Mouse (Mus musculus): ENCODE data around the gene Lrp6.
A peak's percentile ranks its signal among the peaks of the same experiment; 100 is the strongest.

The Lrp6 gene

DNA sequence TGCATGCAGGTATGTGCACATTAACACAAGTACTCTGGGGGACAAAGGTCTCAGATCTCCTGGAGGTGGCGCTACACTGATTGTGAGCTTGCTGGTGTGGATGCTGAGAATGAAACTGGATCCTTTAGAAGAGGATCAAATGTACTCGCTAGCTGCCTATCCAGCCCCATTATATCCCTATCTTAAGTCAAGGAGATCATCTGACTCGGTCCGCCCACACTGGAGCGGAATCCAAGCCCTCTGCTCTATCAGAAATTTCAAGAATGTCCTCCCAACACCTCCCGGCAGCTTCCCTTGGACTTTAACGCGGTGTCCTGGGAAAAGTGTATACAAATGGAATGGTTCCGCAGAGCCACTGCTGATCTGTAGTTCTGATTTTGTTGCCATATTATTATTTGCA, 77.1 kb downstream of the Lrp6 start:
- no peak for DNase-seq

DNA sequence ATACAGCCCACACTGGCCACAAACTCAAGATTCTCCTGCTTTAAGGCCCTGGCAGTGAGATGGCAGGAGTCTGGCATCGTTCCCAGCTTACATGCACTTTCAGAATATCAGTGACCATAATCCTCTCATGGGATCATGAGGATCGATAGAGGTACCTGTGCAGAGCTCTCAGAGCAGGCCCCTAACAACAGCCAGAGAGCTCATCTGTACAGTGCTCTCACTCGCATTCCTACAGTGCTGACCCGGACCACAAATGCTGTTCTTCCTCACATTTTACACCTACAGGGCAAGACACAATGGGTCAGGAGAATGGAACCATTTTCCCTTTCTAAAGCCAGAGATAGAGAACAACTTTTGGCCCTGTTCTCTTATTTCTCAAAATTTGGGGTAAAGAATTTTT, 77.6 kb downstream of the Lrp6 start:
- DNase-seq: no peak

DNA sequence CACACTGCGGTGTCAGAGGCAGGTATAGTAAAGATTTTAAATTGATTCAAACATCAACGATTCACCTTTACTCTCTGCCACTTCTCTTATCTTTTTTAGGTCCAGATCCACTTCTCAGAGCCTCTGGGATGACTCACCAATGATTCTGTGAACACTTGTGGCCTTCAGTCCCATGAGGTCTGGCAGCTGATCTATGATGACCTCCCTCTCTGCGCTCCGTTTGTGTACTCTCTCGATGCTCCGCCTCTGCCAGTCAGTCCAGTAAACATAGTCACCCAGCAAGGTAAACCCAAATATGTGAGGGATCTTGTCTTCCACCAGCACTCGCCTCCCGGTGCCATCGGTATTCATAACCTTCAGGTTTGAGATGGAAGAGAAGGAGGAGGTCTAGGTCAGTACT, 80.4 kb downstream of the Lrp6 start:
- no peak for DNase-seq

DNA sequence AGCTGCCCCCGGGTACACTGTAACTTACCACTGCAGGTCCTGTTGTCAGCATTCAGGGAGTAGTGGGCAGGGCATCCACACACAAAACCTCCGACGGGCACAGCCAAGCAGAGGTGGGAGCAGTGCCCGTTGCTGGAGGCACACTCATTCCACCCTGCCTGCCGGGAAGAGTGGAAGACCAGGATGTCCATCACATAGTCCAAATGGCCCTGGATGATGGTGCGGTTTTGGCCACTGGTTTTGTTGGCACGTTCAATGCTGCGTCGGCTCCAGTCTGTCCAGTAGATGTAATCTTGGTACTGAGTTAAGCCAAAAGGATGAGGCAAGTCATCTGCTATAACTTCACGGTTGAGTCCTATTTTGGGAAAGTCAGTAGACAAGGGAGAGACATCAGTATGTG, 87.3 kb downstream of the Lrp6 start:
- DNase-seq: no peak

DNA sequence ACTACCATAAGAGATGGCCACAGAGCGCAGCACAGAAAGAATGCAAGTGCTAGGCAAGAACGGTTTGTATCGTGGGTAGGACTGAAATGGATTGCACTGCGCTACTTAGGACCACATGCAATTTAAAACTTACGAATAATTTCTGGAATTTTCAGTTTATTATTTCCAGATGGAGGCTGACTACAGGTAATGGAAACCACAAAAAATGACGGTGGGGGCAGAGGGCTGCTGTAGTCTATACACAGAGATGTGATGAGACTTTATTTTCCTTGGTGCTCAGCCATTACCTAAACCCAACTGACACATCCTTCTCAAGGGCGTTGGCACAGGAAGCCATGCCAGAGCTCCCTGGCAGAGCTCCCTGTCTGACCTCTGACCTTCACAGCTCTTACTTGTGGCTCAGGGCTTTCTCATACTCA, 93.6 kb downstream of the Lrp6 start:
- DNase-seq: no peak

DNA sequence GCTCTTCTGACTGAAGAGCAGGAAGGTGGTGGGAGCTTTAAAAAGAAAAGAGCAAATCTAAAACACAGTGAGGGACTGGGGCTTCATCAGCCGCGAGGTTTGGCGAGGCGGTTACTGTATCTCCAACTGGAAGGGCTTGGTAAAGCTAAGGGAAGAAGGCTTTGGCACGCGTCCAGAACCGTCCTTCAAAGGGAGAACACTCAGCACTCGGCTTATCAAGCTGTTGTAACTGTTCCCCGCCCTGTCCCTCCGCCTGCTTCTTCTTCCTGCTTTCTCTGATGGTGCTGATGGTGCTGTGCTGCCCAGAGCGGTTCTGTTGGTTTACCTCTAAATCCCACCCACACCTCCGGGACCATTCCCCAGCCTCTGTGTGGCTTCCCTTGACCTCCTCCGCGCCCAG, 95.9 kb downstream of the Lrp6 start:
- peak; percentile 48 for DNase-seq

DNA sequence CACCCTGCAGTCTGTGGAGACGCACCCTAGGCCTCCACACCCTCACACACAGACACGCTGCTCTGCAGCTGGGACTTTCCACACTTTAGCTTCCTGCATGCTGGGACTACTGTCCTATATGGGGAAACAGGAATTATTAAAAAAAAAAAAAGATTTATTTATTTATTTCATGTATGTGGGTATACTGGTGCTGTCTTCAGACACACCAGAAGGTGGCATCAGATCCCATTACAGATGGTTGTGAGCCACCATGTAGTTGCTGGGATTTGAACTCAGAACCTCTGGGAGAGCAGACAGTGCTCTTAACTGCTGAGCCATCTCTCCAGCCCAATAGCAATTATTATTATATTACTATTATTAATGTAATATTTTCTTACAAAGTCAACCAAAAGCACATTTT, 97.5 kb downstream of the Lrp6 start:
- no peak for DNase-seq

DNA sequence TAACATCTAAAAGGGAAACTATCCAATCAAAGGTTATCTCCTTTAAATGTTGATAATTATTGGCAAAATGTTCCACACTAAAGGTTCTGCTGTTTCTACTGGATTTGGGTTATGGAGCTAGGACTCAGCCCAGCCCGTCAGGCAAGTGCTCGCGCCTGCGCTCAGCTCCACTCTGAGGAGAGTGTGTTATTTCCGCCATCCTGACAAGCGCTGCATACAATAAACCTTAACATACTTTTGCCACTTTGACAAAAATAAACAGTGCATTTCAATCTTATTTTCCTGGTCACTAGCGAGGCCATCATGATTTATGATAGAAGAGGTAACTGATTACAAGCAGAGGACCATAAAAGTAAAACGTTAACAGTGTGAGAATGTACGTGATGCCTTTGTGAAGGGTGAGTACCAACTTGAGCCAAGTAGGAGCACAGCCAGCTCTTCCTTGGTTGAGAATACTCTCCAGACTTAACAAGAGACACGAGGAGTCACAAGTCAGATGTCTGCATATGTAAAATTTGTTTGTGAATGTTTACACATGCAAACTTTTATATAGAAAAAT, 100.0 kb downstream of the Lrp6 start:
- DNase-seq: no peak

DNA sequence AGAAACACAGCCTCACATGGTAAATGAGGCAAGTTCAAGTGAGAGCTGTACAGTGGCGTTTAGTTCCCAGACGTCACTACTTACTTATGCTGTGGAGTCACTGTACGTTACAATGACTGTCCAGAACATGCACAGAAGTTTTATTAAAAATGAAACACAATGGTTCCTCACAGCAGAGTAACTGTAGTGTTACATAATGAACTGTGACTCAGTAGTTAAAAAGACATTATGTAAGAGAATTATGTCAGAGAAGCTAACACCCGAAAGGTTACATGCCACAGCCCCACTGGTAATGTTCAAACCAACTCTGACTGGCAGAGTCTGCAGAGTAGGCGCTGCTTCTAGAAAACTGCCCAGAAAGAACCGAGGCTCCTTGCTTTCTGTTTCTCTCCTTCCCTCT, 105.6 kb downstream of the Lrp6 start:
- no peak for DNase-seq

DNA sequence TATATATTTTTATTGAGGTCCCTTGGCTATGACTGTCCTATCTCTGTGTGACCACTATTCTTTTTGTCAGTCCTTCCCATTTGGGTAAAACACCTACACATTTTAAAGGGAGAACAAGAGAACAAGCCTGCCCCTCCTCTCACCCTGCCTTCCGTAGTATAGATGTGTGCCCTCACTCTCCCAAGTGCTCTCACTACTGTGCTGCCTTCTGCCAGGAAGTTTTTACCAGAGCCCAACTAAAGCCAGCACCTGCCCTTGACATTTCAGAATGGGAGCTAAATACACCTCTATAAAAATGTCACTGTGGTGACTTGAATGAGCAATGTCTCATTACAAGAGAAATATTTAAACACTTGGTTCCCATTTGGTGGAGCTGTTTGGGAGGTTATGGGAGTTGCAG, 108.4 kb downstream of the Lrp6 start:
- DNase-seq: no peak

DNA sequence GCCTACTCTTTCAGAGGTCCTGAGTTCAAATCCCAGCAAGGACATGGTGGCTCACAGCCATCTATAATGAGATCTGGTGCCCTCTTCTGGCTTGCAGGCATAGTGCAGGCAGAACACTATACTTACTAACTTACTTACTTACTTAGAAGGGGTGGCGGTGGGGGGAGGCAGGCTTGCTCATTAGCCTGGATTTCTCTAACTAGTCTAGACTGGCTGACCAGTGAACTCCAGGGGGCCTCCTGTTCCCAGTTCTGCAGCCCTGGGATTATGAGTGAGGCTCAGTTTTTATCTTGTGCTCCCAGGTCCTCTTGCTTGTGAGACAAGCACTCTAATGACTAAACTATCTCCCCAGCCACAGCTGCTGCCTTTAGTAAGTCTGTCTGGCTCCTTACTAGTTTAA, 112.7 kb downstream of the Lrp6 start:
- DNase-seq: no peak

DNA sequence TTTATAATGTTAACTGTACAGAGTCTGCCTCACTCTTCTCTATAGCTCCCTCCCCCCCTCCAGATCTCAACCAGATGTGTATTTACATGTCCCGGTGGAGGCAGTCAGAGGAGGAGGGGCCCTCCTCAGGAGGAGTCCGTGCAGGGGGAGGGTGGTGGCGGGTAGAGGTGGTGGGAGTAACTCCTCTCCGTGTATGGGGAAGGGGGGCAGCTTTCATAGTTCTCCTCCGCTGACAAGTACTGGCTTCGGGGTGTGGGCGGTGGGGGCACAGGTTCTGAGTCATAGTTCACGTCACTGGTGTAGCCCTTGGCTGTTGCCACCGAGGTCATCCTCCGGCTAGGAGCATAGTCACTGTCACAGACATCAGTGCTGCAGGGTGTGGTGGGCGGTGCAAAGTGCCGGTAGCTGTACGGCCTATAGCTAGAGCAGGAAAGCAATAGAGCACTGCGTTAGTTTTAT, 116.1 kb downstream of the Lrp6 start:
- DNase-seq: peak; percentile 60

DNA sequence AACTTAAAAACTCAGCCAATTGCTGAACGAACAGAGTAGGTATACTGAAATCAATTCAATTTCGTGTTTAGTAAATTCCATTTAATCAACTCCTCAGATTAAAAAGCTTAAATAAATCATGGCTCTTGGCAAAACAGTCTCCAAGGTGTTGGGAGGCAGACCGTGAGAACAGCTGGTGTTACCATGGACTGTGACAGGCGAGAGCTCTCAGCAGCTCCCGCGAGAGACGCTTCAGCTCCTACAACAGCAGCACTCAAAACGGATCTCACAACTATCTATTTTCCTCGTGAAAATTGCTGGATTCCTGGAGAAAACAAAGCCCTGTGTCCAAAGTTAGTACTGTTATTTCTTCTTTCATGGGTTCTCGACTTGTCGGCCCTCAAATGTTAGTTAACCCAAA, 116.8 kb downstream of the Lrp6 start:
- peak; percentile 48 for DNase-seq

DNA sequence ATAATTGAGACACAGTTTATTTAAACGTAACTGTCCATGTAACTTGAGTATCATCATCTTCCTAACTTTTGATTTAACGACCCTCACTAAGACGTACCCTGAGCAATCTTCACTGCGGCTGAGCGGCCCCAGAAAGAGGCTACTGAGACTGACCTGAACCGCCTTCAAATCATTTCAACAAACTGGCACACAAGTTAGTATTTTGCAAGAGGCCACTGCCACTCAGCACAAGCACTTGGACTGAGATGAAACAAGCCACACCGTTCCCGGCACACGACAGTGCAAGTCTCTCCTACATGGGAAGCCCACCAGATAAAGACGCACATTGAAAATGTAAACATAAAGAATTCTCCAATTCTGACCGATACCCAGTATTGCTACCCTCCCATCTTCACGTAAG, 118.3 kb downstream of the Lrp6 start:
- DNase-seq: no peak

DNA sequence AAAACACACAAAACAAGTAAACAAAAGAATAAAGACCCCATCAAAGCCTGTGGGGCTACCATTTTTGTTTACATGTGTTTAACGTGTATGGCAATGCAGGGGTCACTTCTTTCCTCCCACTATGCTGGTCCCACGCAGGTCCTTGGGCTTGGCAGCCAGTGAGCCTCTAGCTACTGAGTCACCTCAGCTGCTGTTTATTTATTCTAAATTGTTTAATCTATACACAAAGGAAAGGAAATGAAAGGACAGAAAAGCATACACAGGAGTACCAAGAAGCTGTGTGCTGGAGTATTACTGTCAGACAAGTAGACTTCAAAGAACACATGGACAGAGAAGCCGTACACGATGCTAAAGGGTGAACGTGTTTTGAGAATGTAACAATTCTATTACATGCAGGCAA, 122.8 kb downstream of the Lrp6 start:
- DNase-seq: no peak

DNA sequence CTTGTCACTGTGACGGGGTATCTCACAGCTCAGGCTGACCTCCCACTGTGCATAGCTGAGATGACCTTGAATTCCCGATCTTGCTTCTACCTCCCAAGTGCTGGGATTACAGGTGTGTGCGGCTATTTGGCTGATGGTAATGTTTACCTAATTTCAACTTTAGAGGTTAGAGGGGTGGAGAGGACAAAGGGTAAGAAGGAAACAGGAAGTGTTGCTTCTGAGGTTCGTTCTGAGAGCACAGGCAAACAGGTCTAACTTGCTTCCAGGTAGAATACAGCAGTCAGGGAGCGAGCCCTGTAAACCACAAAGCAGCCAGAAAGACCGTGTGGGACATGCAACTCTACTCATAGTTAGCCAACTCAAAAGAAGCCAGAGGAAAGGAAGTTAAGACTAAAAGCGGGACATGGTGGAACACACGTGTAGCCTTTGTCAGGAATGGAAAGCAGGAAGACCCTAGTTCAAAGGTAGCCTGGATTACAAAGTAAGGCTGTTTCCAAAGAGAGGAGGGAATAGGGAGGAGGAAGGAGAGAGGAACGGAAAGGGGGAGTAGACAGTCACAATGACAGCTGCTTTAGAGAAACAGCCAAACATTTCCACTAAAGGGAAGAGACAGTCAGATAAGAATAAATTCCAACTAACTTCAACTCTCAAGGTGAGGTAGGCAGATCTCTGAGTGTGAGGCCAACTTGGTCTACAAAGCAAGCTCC, 123.4 kb downstream of the Lrp6 start:
- no peak for DNase-seq

DNA sequence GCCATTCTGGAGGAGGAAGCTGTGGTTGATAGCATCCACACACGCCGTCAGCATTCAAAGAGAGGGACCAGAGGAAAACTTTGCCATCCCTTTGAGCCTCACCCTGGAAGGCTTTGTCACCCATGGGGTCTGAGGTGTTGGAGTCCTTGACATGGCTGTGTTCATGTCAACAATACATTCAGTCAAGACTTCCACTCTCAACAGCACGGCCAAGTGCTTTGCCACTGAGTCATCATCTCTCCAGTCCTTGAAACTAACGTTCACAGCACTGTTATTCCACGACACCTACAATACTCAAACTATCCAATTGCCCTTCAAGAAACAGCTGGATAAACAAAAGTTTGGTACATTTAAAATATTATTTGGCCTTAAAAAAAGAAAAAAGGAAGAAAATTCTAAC, 124.5 kb downstream of the Lrp6 start:
- DNase-seq: no peak

DNA sequence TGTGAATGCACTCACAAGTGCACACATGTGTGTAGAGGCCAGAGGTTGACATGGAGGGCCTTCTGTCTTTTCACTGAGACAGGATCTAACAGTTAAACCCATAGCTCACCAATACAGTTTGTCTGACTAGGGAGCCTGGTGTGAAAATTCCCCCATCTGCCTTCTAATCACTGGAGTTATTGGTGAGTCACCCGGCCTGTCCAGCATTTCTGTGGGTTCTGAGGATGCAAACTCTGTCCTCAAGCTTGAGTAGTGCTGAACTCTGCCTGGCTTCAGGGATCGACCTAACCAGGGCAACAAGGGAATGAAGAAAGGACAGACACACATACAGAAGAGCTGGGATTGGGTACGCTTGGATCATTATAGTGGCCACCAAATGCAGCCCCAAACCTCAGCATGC, 125.0 kb downstream of the Lrp6 start:
- no peak for DNase-seq

DNA sequence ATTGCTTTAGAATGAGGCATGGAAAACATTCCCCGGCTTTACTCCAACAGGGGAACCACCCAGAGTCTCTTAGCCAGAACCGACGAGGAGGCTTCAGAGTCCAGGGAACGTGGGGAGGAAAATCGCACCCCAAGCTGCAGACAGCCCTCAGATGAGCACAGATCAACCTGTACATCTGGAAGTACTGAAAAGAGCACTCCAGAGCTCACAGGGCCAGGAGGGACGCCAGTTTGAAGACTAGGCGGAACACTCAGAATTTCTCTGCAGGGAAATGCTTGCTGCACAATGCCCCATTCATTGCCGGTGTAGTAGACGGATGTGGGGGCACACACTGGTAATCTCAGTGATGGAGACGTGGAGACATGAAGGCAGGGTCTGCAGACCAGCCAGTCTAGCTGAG, 126.7 kb downstream of the Lrp6 start:
- DNase-seq: no peak

DNA sequence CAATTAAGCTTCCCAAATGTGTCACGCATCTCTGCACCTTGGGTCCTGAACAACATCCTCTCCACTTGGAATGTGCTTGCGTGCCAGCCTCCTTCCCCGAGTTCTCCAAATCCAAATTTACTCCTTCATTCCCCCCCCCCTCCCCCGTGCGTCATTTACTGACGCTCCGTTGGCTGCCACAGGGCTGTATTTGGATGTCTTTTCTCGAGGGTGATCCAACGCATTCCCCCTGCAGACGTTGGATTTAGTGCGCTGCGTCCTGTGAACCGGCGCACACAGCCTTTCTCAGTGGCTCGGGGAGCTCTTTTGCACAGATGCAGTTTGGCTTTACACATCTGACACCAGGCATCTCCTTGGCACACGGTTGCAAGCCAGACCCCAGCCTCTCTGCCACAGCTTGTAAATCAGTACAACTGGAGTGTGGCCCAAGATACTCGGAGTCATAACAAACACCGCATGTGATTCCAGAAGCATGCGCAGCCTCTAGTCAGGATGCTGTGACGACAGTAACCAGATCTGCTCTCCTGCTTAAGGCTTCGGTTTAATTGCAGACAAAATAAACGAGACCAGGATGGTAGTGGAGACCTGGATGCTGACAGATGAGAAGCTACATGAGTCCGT, 127.3 kb downstream of the Lrp6 start:
- DNase-seq: peak; percentile 66

DNA sequence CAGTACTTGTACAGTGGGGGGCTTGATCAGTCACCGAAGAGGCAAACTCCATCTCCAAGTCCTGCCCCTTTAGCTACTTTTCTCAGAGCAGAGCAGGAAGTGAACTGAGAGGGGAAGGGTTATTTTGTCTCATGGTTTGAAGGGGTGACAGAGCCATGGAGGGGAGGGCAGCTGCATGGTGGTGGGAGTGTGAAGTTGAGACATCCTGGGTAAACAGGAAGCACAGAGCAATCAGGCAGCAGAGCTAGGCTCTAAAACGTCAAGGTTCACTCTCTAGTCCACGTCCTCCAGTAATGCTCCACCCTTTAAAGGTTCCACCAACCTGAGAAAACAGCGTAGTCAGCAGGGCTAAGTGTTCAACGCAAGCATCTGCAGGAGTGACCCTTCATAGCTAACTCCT, 129.8 kb downstream of the Lrp6 start:
- DNase-seq: no peak

DNA sequence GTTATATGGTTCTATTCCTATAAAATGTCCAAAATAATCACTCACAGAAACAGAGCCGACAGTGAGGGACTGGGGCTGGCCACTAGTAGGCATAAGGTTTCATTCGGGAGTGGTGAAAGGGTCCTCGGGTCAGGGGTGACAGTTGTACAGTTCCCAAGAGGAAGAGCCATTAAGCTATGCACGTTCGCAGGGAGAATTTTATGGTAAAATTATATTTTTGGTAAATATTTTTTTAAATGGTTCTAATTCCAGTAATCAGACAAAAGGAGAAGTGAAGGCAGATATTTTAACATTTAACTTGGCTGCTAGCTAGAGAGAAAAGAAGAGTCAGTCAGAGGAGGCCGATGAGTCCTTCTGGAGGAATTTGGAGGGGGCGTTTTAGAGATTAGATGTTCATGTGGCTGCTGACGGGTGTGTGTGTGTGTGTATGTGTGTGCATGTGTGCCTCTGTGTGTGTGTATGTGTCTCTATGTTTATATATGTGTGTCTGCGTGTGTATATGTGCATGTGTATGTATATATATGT, 131.8 kb downstream of the Lrp6 start:
- no peak for DNase-seq

DNA sequence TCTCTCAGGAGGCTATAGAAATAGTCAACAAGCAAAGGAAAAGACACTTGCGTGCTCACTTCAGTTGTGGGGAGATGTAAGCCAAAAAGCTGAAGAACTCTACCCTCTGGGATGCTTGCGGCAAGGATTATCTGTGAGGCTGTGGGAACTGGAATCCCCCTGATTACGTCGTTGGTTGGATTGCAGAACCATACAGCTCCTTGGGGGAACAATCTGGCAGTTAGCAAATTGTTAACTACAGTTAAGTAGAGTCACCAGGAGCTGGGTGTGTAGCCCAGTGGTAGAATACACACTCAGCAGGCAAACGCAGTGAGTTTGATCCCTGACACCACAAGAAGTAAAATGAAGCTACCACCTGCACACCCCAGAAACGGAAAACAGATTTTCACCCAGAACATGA, 132.7 kb downstream of the Lrp6 start:
- DNase-seq: no peak

DNA sequence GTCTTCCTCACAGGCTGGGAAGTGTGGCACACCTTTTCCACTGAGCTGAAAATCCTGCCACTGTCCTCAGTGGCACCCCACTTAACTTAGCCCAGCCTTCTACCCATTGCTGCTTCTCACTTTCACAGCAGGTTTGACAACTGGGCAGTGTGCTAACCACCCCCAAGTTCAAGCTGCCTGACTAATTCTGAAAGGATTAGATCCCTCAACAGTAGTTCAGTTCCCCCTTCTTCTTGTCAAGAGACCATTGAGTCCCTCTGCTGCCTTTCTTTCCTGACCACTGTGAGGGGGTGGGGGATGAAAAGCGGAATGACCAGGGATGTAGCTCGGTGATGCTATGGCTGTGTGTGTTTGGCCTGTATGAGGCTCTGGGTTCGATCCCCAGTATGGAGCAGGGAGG, 133.5 kb downstream of the Lrp6 start:
- no peak for DNase-seq

DNA sequence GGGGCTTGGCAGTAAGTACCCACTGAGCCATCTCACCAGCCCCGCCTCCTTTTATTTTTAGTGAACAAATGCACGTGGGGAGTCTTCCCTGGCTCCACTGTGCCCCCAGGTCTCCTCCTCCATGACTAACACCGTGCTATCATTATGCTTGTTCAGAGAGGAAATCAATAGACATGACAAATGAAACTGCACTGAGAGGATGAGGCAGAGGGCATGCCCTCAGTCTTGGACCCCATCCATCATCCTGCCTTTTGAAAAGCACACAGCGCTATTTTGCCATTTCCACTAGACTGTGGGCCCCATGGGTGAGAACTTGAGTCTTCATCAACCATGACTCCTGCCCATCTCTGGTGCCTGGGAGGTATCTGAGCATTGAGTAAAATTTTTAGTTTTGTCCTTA, 135.2 kb downstream of the Lrp6 start:
- no peak for DNase-seq
